Mouse (Mus musculus): ENCODE data around the gene Rps6kc1.
A peak's percentile ranks its signal among the peaks of the same experiment; 100 is the strongest.

DNA sequence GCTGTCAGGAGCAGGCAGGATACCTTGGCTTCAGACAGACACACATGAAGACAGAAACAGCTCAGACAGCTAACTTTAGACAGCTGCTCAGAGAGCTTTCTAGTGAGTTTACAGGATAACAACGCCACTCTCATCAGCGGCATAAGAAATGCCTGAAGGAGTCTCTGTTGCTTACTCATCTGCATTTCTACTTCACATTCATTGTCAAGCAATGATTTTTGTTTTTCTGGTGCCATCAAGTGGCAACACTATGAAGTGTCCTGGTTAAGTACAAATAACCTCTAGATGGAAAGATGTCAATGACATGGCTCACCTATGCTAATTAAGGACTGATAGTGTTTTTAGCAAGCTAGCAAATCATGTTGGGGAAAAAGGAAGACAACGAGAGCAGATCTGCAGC, 42.8 kb downstream of the Rps6kc1 start:
- TF ChIP-seq CTCF (conservative IDR thresholded peaks at IDR 0.05 in 1 of 2, IDR thresholded peaks at IDR 0.05 in 1 of 2; ENCODE audit: low read depth in 2 of 2, low read length in 2 of 2) (peak in 1 of 2 experiments; percentile 51; a peak in 2 of 4 replicates), RCOR1 (conservative IDR thresholded peaks at IDR 0.05; ENCODE audit: low read depth, low read length) (no peak), ZNF384 (IDR thresholded peaks at IDR 0.05; ENCODE audit: low read depth, low read length) (no peak), ELF1 (IDR thresholded peaks at IDR 0.05; ENCODE audit: low read depth, low read length) (no peak), POLR2A (IDR thresholded peaks at IDR 0.05; ENCODE audit: low read depth, low read length) (no peak), HCFC1 (IDR thresholded peaks at IDR 0.05; ENCODE audit: low read depth, low read length) (no peak), TBP (conservative IDR thresholded peaks at IDR 0.05; ENCODE audit: low read depth, low read length) (no peak), EP300 (IDR thresholded peaks at IDR 0.05; ENCODE audit: low read length) (no peak)

Measured in CH12.LX (cell line).